Mouse (Mus musculus) ES-Bruce4 (cell line): ENCODE data around the gene Akap2. TPM values are rescaled to one million over a fixed set of nuclear protein-coding genes. Genes with fewer than 3 reads are reported as not detected.

Source experiments
- H3K27ac ChIP-seq: 2 replicates; pipeline ENCODE4 v1.5.1; 2012; ENCODE audit warnings: low read length, inconsistent platforms; ENCODE audit not compliant: insufficient read depth
- H3K27me3 ChIP-seq: 2 replicates; pipeline ENCODE4 v1.6.1; 2012; ENCODE audit warnings: mild to moderate bottlenecking, low read length, inconsistent platforms; ENCODE audit not compliant: control insufficient read depth, poor library complexity, insufficient read depth, severe bottlenecking
- H3K36me3 ChIP-seq: 2 replicates; pipeline ENCODE4 v1.6.1; 2012; ENCODE audit warnings: inconsistent platforms, mild to moderate bottlenecking, low read length, moderate library complexity; ENCODE audit not compliant: control insufficient read depth, poor library complexity, insufficient read depth, severe bottlenecking
- H3K4me1 ChIP-seq: one replicate; pipeline ENCODE4 v1.8.1; 2011; ENCODE audit warnings: low read length; ENCODE audit not compliant: control insufficient read depth, insufficient read depth
- H3K4me3 ChIP-seq: 2 replicates; pipeline ENCODE4 v1.5.1; 2011; ENCODE audit warnings: low read depth, mild to moderate bottlenecking, low read length
- H3K9ac ChIP-seq: 2 replicates; pipeline ENCODE4 v1.6.1; 2012; ENCODE audit warnings: low read depth, mild to moderate bottlenecking, inconsistent platforms; ENCODE audit not compliant: poor library complexity, severe bottlenecking
- H3K9me3 ChIP-seq: replicated peaks from 2 replicates; pipeline ENCODE4 v1.6.1; 2012; ENCODE audit warnings: mild to moderate bottlenecking, low read length, inconsistent platforms; ENCODE audit not compliant: control insufficient read depth, poor library complexity, insufficient read depth, severe bottlenecking
- CTCF ChIP-seq: IDR thresholded peaks from one replicate; pipeline ENCODE4 v1.8.1; 2011; ENCODE audit warnings: low read depth, low read length
- EP300 ChIP-seq: IDR thresholded peaks from 2 replicates; pipeline ENCODE4 v1.6.1; 2011; ENCODE audit warnings: low read depth, low read length; ENCODE audit not compliant: insufficient read depth
- POLR2A ChIP-seq: IDR thresholded peaks from one replicate; pipeline ENCODE4 v1.8.1; 2011; ENCODE audit warnings: low read length; ENCODE audit not compliant: insufficient read depth
- polyA plus RNA-seq: library from polyadenylated mRNA; stranded (reverse); fragments of >200 nt; gene quantifications from 2 replicates; pipeline ENCODE4 v1.2.4, GENCODE M21; 2011; ENCODE audit warnings: low read depth; ENCODE audit not compliant: missing spikeins, insufficient read depth, insufficient read length

Akap2 gene
- polyA plus RNA-seq, 1 experiment: 96.5 TPM

DNA sequence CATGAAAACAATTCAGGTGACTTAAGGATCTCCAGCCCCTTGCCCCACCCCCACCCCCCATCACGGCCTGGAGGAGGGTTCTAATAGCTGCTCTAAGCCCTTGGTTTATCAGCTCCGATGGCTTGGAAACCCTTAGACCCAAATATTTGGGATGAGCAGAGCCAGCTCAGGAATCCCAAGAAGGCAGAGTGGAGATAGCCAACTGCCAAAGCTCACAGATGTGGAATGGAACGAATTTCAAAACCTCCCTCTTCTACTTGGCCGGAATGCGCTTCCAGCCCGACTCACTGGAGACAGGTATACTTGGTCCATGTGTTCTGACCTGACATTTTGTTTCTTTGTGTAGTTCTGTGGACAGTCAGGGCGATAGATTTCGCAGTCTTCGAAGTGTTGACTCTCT, 111.7 kb downstream of the Akap2 start:
- H3K9me3 ChIP-seq: peaks cover 14% of the 10 kb centered on the region
- H3K27ac ChIP-seq: no peak overlapping the region
- no peaks in the 10 kb centered on the region for H3K36me3 ChIP-seq
- H3K4me3 ChIP-seq: no peak overlapping the region
- peaks cover 2% of the 10 kb centered on the region for H3K4me1 ChIP-seq
- H3K27me3 ChIP-seq: no peaks in the 10 kb centered on the region
- TF ChIP-seq POLR2A (no peak), CTCF (no peak), EP300 (no peak)
- H3K9ac ChIP-seq: no peak overlapping the region

DNA sequence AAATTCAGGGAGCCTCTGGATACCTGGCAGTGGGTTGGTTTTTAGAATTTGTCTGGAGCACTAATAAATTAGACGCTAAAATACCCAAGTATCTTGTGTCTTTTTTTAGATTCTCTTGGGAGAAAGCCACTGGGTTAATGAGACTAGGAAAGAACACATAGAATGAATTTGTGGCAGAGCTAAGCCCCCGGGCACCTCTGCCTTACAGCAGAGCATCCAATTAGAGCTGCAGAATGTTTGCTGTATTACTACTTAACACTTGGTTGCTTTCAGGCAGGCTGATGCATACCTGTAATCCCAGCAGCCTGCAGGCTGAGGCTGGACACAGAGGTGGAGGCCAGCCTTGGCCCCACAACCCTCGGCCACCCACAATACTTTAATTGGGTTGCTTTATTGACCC, 112.3 kb downstream of the Akap2 start:
- no peaks in the 10 kb centered on the region for H3K27me3 ChIP-seq

DNA sequence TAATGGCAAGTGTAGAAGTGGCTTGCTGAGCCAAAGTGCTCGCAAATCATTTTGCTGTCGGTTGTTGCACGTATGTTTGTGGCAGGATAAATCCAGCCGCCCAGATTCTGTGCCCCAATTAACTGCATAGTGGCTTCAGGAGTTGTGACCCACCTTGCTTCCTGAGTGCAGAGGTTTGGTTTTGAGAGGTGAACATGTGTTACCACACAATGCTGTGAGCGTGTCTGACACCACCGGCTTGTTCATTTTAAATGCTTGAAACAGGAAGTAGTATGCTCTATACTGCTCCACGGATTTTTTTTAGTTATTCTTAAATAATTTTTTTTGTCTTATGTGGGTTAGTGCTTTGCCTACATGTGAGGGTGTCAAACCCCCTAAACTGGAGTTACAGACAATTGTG, 114.9 kb downstream of the Akap2 start:
- H3K9me3 ChIP-seq: peaks cover 14% of the 10 kb centered on the region
- TF ChIP-seq EP300 (no peak), POLR2A (no peak)
- H3K27me3 ChIP-seq: no peaks in the 10 kb centered on the region
- H3K27ac ChIP-seq: no peak overlapping the region
- no peaks in the 10 kb centered on the region for H3K36me3 ChIP-seq
- H3K4me3 ChIP-seq: no peak overlapping the region
- no peak overlapping the region for H3K9ac ChIP-seq
- peaks cover 12% of the 10 kb centered on the region for H3K4me1 ChIP-seq

More for the DNA sequence above, 112.3 kb downstream of the Akap2 start:
- Histone ChIP-seq H3K4me1 (peaks cover 2% of the 10 kb centered on the region), H3K36me3 (no peaks in the 10 kb centered on the region), H3K9ac (no peak overlapping the region), H3K9me3 (peaks cover 14% of the 10 kb centered on the region), H3K27ac (no peak overlapping the region), H3K4me3 (no peak overlapping the region)
- TF ChIP-seq CTCF: no peak
- TF ChIP-seq POLR2A: no peak
- no peak for TF ChIP-seq EP300

- Histone ChIP-seq H3K4me1 (peaks cover 12% of the 10 kb centered on the region), H3K27me3 (no peaks in the 10 kb centered on the region), H3K4me3 (no peak overlapping the region), H3K9ac (no peak overlapping the region), H3K36me3 (no peaks in the 10 kb centered on the region), H3K9me3 (peaks cover 14% of the 10 kb centered on the region), H3K27ac (no peak overlapping the region)
- TF ChIP-seq POLR2A: no peak
- no peak for TF ChIP-seq EP300
- no peak for TF ChIP-seq CTCF
Measured at GRCm38 (mm10) chr4:57833060-57833459, 115.6 kb downstream of the Akap2 start.

DNA sequence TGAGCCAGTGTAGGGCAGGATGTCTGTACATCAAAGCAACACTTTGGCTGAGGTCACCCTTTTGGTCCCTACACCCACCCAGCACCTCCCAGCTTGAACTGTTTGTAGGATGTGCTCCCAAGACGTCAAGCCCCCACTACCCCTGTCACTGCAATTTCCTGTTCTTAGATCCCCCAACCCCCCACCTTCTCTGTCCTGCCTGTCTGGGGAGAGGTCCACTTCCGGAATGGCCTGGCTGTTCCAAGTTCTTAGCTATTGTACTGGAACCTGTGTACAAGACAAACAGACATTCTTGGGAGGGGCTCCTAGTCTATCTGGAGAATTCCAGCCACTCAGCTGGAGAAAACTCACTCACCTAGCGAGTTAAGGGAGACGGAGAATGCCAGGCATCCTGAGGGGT, 116.7 kb downstream of the Akap2 start:
- TF ChIP-seq POLR2A (no peak), EP300 (peak; percentile 90)
- Histone ChIP-seq H3K27me3 (no peaks in the 10 kb centered on the region), H3K4me1 (peaks cover 10% of the 10 kb centered on the region), H3K9me3 (peaks cover 14% of the 10 kb centered on the region), H3K36me3 (no peaks in the 10 kb centered on the region), H3K4me3 (no peak overlapping the region), H3K27ac (peak overlapping the region; percentile 84), H3K9ac (no peak overlapping the region)

DNA sequence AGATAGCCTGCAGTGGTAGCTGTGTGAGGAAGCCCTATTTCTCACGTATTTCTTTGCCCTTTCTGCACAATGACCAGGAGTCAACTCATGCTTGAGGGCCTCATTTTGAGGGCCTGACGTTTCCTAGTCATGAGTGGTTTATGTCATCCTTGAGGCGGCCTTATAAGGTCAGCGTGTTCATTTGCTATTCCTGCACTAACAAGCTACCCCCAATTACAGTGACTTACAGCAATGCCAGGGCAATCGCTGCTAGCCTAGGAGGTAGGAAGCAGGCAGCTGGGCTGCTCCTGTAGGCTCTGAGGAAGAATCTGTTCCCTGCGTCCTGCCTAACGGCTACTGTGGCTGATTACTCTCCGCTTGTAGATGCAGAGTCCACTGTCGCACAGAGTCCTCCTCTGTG, 119.6 kb downstream of the Akap2 start:
- TF ChIP-seq CTCF: no peak
- TF ChIP-seq POLR2A: no peak
- TF ChIP-seq EP300: no peak
- H3K9me3 ChIP-seq: peaks cover 5% of the 10 kb centered on the region; the same call in 1 of the 2 replicates
- H3K27me3 ChIP-seq: no peaks in the 10 kb centered on the region
- peak overlapping the region; percentile 69 for H3K27ac ChIP-seq
- no peaks in the 10 kb centered on the region for H3K36me3 ChIP-seq
- no peak overlapping the region for H3K9ac ChIP-seq
- peaks cover 19% of the 10 kb centered on the region for H3K4me1 ChIP-seq
- no peak overlapping the region for H3K4me3 ChIP-seq

DNA sequence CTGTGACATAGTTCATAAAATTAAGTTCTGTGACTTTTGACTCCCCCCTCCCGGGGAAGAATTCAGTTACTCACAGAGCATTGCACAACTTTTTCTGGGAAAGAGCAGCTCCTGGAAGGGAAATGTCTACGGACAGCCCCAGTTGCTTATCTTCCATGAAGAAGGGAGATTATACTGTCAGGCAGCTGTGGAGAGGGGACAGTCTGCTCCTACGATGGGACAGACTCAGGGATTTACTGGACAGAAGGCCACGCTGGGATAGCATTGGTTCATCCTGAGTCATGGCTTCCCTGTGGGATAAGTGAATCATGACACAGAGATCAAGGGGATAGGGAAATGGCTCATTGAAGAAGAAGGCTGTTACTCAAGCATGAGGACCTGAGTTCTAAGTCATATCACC, 121.9 kb downstream of the Akap2 start:
- H3K27me3 ChIP-seq: no peaks in the 10 kb centered on the region
- H3K9me3 ChIP-seq: no peaks in the 10 kb centered on the region
- no peak overlapping the region for H3K27ac ChIP-seq
- no peaks in the 10 kb centered on the region for H3K36me3 ChIP-seq
- H3K4me3 ChIP-seq: no peak overlapping the region
- H3K4me1 ChIP-seq: peaks cover 24% of the 10 kb centered on the region
- H3K9ac ChIP-seq: no peak overlapping the region
- TF ChIP-seq EP300 (no peak), CTCF (no peak), POLR2A (no peak)
